22 mouse cellular contexts compared by ENCODE assay signal in genomic region chrX:113724124-113724523, GRCm38 (mm10).
DNase-seq lines count a peak whose midpoint lies in the region; ATAC-seq lines count a peak whose summit lies in the region.
"Had no signal": no experiment of that assay in that cellular context is flagged by ENCODE, and none has a peak within 500 bp of the region (broad histone marks: within the 10 kb centered on the region; RNA-seq: fewer than 3 reads in every experiment).

No protein-coding gene starts in this region.

- no peaks in the 10 kb centered on the region for H3K9me3 ChIP-seq in hindbrain, embryonic 14.5 days (ENCODE audit: control insufficient read depth, low read length)
- no peaks in the 10 kb centered on the region for H3K9me3 ChIP-seq in hindbrain, embryonic 10.5 days
- H3K9me3 ChIP-seq: embryonic facial prominence, embryonic 13.5 days; limb, embryonic 10.5 days; neural tube, embryonic 12.5 days; stomach, embryonic 15.5 days had no signal

- no peaks in the 10 kb centered on the region for H3K36me3 ChIP-seq in hindbrain, embryonic 14.5 days (replicated peaks; ENCODE audit: control insufficient read depth, insufficient read depth)
- H3K36me3 ChIP-seq in hindbrain, embryonic 10.5 days, result no peaks in the 10 kb centered on the region
- H3K36me3 ChIP-seq: embryonic facial prominence, embryonic 13.5 days; limb, embryonic 10.5 days; neural tube, embryonic 12.5 days; stomach, embryonic 15.5 days had no signal

- H3K4me1 ChIP-seq in hindbrain, embryonic 14.5 days (replicated peaks; ENCODE audit: control insufficient read depth, insufficient read depth, low read length), result no peaks in the 10 kb centered on the region
- H3K4me1 ChIP-seq in hindbrain, embryonic 10.5 days (replicated peaks), result no peaks in the 10 kb centered on the region
- H3K4me1 ChIP-seq: embryonic facial prominence, embryonic 13.5 days; limb, embryonic 10.5 days; neural tube, embryonic 12.5 days; stomach, embryonic 15.5 days had no signal

- peak; percentile 25 to 45 for DNase-seq in cerebellum, postnatal 10 days
- no peak for DNase-seq in cerebellum, adult 9-11 months
- no peak for DNase-seq in hindbrain, embryonic 14.5 days (ENCODE audit: low spot score)
- DNase-seq in hindbrain, embryonic 10.5 days (ENCODE audit: low spot score), result no peak
- peak; percentile 18 for DNase-seq in brain, adult 2 months (ENCODE audit: low read depth, low spot score)
- DNase-seq in retina, embryonic 14.5 days (ENCODE audit: low spot score), result peak; percentile 1
- no peak for DNase-seq in MN1 (ENCODE audit: low spot score)
- DNase-seq: adrenal gland, postnatal 25 days; cerebellum, adult 11 months; cerebellum, postnatal 25 days; embryo, embryonic 11 days; kidney, postnatal 25 days; liver; lung, postnatal 4 days; thymus, postnatal 36 days had no signal

- no peak overlapping the region for H3K9ac ChIP-seq in hindbrain, embryonic 14.5 days
- H3K9ac ChIP-seq: embryonic facial prominence, embryonic 13.5 days; neural tube, embryonic 12.5 days; stomach, embryonic 15.5 days had no signal

- no peak overlapping the region for H3K4me3 ChIP-seq in hindbrain, embryonic 14.5 days (replicated peaks; ENCODE audit: low read length)
- no peak overlapping the region for H3K4me3 ChIP-seq in hindbrain, embryonic 10.5 days
- H3K4me3 ChIP-seq: embryonic facial prominence, embryonic 13.5 days; layer of hippocampus, adult 2 months; limb, embryonic 10.5 days; neural tube, embryonic 12.5 days; stomach, embryonic 15.5 days had no signal

- H3K27me3 ChIP-seq in hindbrain, embryonic 14.5 days (ENCODE audit: control insufficient read depth, insufficient read depth, low read length), result no peaks in the 10 kb centered on the region
- no peaks in the 10 kb centered on the region for H3K27me3 ChIP-seq in hindbrain, embryonic 10.5 days (ENCODE audit: insufficient read depth, poor library complexity, severe bottlenecking)
- H3K27me3 ChIP-seq: embryonic facial prominence, embryonic 13.5 days; neural tube, embryonic 12.5 days; stomach, embryonic 15.5 days had no signal

- H3K4me2 ChIP-seq in hindbrain, embryonic 14.5 days (replicated peaks), result no peak overlapping the region; the same call in 1 of the 2 replicates
- H3K4me2 ChIP-seq: embryonic facial prominence, embryonic 13.5 days; heart, embryonic 11.5 days; neural tube, embryonic 12.5 days; stomach, embryonic 15.5 days had no signal

- ATAC-seq in hindbrain, embryonic 14.5 days (ENCODE audit: low FRiP score), result peak; percentile 27; the same call in 1 of the 2 replicates
- ATAC-seq: intestine, postnatal 0 days had no signal

- H3K27ac ChIP-seq in hindbrain, embryonic 14.5 days, result no peak overlapping the region
- no peak overlapping the region for H3K27ac ChIP-seq in hindbrain, embryonic 10.5 days
- H3K27ac ChIP-seq: embryonic facial prominence, embryonic 13.5 days; layer of hippocampus, adult 2 months; limb, embryonic 10.5 days; neural tube, embryonic 12.5 days; stomach, embryonic 15.5 days had no signal

Comparison
In these comparisons a context has a peak if more than half of its experiments do, and no peak if none do; other contexts are left out.
1. DNase-seq: peak in cerebellum, postnatal 10 days (2 of 2), brain, adult 2 months (single experiment) and retina, embryonic 14.5 days (single experiment); none in cerebellum, adult 9-11 months (single experiment), hindbrain, embryonic 14.5 days (single experiment), hindbrain, embryonic 10.5 days (single experiment) and MN1 (single experiment).